Mouse (Mus musculus) testis, adult 2 months (tissue): ENCODE data around the gene Sgf29.
"Not testable (repeated sequence)": the region's sequence is repeated elsewhere in the genome, so short reads cannot be mapped to it uniquely, and the experiment has no call there.

Experiments used
- CTCF ChIP-seq: fragments of 200-500 bp; IDR thresholded peaks from 2 replicates; pipeline ENCODE4 v1.5.1; 2012; ENCODE audit warnings: low read depth, mild to moderate bottlenecking, inconsistent platforms, low read length, moderate library complexity; ENCODE audit not compliant: control insufficient read depth, insufficient read depth, insufficient replicate concordance
- POLR2A ChIP-seq: fragments of 200-500 bp; IDR thresholded peaks from 2 replicates; pipeline ENCODE4 v1.6.1; 2012; ENCODE audit warnings: low read depth, mild to moderate bottlenecking, inconsistent platforms, low read length, moderate library complexity; ENCODE audit not compliant: control insufficient read depth

DNA sequence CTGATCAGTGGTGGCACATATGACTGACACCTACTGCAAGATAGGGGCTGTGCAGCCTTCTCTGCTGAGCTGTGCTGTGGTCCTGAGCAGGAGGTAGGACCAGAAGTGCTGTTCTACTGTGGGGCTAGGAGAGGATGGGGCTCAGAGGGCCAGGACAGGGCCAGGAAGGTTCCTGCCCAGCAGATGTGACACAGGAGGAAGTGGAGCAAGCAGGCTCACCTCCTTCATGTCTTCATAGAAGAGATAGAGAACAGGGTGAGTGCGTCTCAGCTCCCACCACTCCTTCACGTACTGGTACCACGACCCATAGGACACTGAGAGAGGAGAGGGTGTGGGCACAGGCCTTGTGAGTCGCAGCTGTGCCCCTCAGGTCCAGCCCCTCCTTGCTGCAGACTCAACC is 39.0 kb downstream of the Sgf29 start:
- not testable (repeated sequence) for TF ChIP-seq POLR2A, CTCF
